Mouse (Mus musculus) megakaryocyte, embryonic 14.5 days (primary cell): Measurements from ENCODE around the gene Mab21l3.

Experiments used
- FLI1 ChIP-seq: IDR thresholded peaks from 2 replicates; pipeline ENCODE4 v1.6.1; 2012; ENCODE audit warnings: low read length, inconsistent platforms, mixed read lengths
- GATA1 ChIP-seq: IDR thresholded peaks from 3 replicates; pipeline ENCODE4 v1.6.1; 2012; ENCODE audit warnings: mixed read lengths, low read length, inconsistent platforms, borderline replicate concordance

DNA sequence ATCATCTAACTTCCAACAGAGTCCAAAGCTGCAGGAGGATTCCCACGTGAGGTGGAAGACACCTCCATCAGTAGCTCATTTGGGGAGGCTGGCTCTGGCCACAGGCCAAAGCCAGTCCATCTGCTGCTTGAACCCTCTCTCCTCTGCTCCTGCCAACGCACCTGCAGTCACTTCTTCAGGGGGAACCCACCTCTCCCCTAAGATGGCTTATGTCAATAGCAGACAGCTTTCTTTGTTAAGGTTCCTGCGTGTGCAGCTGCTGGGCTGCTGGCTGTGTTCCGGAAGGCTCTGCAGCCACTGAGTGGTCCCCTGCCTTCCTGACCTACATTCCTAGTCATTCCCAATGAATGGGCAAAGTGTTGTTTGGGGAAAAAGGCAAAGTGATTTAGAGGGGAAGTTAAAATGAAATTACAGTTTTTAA lies 18.3 kb upstream of the Mab21l3 start:
- TF ChIP-seq FLI1 (no peak), GATA1 (no peak)
